Mouse (Mus musculus) heart, postnatal 0 days (tissue): Measurements from ENCODE around the gene Gm47969. TPM values are rescaled to one million over a fixed set of nuclear protein-coding genes. Genes with fewer than 3 reads are reported as not detected.

Experiments
- ATAC-seq: fragments of 200-750 bp; cut with Nextera tagmentation; 2 replicates; pipeline ENCODE4 v1.8.0; 2017; ENCODE audit warnings: low read depth, moderate number of reproducible peaks, moderate library complexity; ENCODE audit not compliant: insufficient read depth
- DNase-seq: peaks from one replicate; pipeline ENCODE4 v3.0.0-alpha.2; 2016; ENCODE audit warnings: low spot score
- H3K27ac ChIP-seq: fragments of 300-500 bp; sonication (generic); 2 replicates; pipeline ENCODE4 v1.5.1; 2014; ENCODE audit warnings: low read depth, mild to moderate bottlenecking
- H3K27me3 ChIP-seq: fragments of 300-500 bp; sonication (generic); 2 replicates; pipeline ENCODE4 v1.6.1; 2014; ENCODE audit warnings: low read length, mixed read lengths; ENCODE audit not compliant: control insufficient read depth, insufficient read depth
- H3K36me3 ChIP-seq: fragments of 300-500 bp; sonication (generic); replicated peaks from 2 replicates; pipeline ENCODE4 v1.6.1; 2014; ENCODE audit warnings: low read length, mixed read lengths; ENCODE audit not compliant: control insufficient read depth, insufficient read depth
- H3K4me1 ChIP-seq: fragments of 300-500 bp; sonication (generic); 2 replicates; pipeline ENCODE4 v1.6.1; 2014; ENCODE audit warnings: antibody characterized with exemption; ENCODE audit not compliant: control insufficient read depth, insufficient read depth
- H3K4me2 ChIP-seq: fragments of 300-500 bp; sonication (generic); 2 replicates; pipeline ENCODE4 v1.6.1; 2014; ENCODE audit warnings: low read depth, mild to moderate bottlenecking, low read length, moderate library complexity
- H3K4me3 ChIP-seq: fragments of 300-500 bp; sonication (generic); 2 replicates; pipeline ENCODE4 v1.5.1; 2014; ENCODE audit warnings: low read depth, low read length
- H3K9ac ChIP-seq: fragments of 300-500 bp; sonication (generic); replicated peaks from 2 replicates; pipeline ENCODE4 v1.6.1; 2014; ENCODE audit warnings: low read depth, low read length, mixed read lengths
- H3K9me3 ChIP-seq: fragments of 300-500 bp; sonication (generic); replicated peaks from 2 replicates; pipeline ENCODE4 v1.6.1; 2016; ENCODE audit warnings: low read length; ENCODE audit not compliant: control insufficient read depth
- CTCF ChIP-seq: IDR thresholded peaks from 2 replicates; pipeline ENCODE4 v1.5.1; 2016; ENCODE audit warnings: antibody characterized with exemption, control low read depth, low read depth
- EP300 ChIP-seq: IDR thresholded peaks from 2 replicates; pipeline ENCODE4 v1.6.1; 2016; ENCODE audit warnings: antibody characterized with exemption, low read depth
- WGBS: fragments of 180-500 bp; shearing (Covaris S2); extraction: QIAGEN DNeasy Blood & Tissue Kit; methylation state at CpG from one replicate; pipeline ENCODE4 v1.1.7; 2014; 5-methylcytosine and 5-hydroxymethylcytosine counted together
- polyA plus RNA-seq: library from polyadenylated mRNA; unstranded; fragments of >200 nt; fragmentation: Nextera tagmentation; extraction: Ambion mirVana; gene quantifications from 2 replicates; pipeline ENCODE4 v1.2.1, GENCODE M21; 2015
- total RNA-seq: library from RNA; depleted of rRNA; stranded (reverse); fragments of >200 nt; gene quantifications from 2 replicates; pipeline ENCODE4 v1.2.3, GENCODE M21; 2014; ENCODE audit warnings: low replicate concordance

Gene Gm47969
- total and polyA plus RNA-seq, 2 experiments from 2014 or later: not detected

- H3K27ac ChIP-seq: peak within 1 kb of the TSS; percentile 68
- peaks cover 8% of the 10 kb centered on the region for H3K4me1 ChIP-seq
- DNase-seq (peak; percentile 66), ATAC-seq (peak; percentile 96)
- WGBS: under 1% methylated on average over 25 of the region's 25 CpGs
- peak within 1 kb of the TSS; percentile 62 for H3K4me3 ChIP-seq
- no peaks in the 10 kb centered on the region for H3K36me3 ChIP-seq
- TF ChIP-seq EP300 (no peak), CTCF (no peak)
- no peaks in the 10 kb centered on the region for H3K9me3 ChIP-seq
- peak within 1 kb of the TSS; percentile 76 for H3K4me2 ChIP-seq
- no peaks in the 10 kb centered on the region for H3K27me3 ChIP-seq
- peak within 1 kb of the TSS; percentile 55; the same call in 1 of the 2 replicates for H3K9ac ChIP-seq
Observed at GRCm38 (mm10) chr1:83038109-83038672, 6.5 kb upstream of the Gm47969 start, which contains the start of gene Slc19a3. TSS of gene Slc19a3 (minus strand) at chr1:83038448.

- Histone ChIP-seq H3K27me3 (no peaks in the 10 kb centered on the region), H3K9ac (no peak overlapping the region), H3K4me1 (peaks cover 8% of the 10 kb centered on the region), H3K9me3 (no peaks in the 10 kb centered on the region), H3K36me3 (no peaks in the 10 kb centered on the region), H3K4me3 (no peak overlapping the region), H3K27ac (no peak overlapping the region), H3K4me2 (no peak overlapping the region)
- TF ChIP-seq EP300 (no peak), CTCF (no peak)
- no peak for DNase-seq
- ATAC-seq: no peak
- 85% methylated on average over 4 of the region's 4 CpGs for WGBS
Observed at GRCm38 (mm10) chr1:83039080-83039479, 5.7 kb upstream of the Gm47969 start.

- H3K27me3 ChIP-seq: no peaks in the 10 kb centered on the region
- H3K9ac ChIP-seq: no peak within 1 kb of the TSS
- no peak within 1 kb of the TSS for H3K4me3 ChIP-seq
- no peaks in the 10 kb centered on the region for H3K36me3 ChIP-seq
- no peak for ATAC-seq
- TF ChIP-seq CTCF (no peak), EP300 (no peak)
- no peak within 1 kb of the TSS for H3K27ac ChIP-seq
- 86% methylated on average over 2 of the region's 2 CpGs for WGBS
- DNase-seq: no peak
- H3K4me2 ChIP-seq: no peak within 1 kb of the TSS
- peaks cover 6% of the 10 kb centered on the region; the same call in 1 of the 2 replicates for H3K4me1 ChIP-seq
- no peaks in the 10 kb centered on the region for H3K9me3 ChIP-seq
Observed at GRCm38 (mm10) chr1:83042380-83042779, 2.4 kb upstream of the Gm47969 start, which contains the start of gene Krtap28-10. TSS of gene Krtap28-10 (minus strand) at chr1:83042480.

GRCm38 (mm10) chr1:83058481-83058880 is 13.7 kb downstream of the Gm47969 start:
- no peaks in the 10 kb centered on the region for H3K36me3 ChIP-seq
- TF ChIP-seq EP300 (no peak), CTCF (no peak)

GRCm38 (mm10) chr1:83059278-83059677 is 14.5 kb downstream of the Gm47969 start, which contains the start of gene A030005K14Rik:
TSS of gene A030005K14Rik (minus strand) at chr1:83059378.
- Histone ChIP-seq H3K4me3 (no peak within 1 kb of the TSS), H3K9me3 (no peaks in the 10 kb centered on the region), H3K36me3 (no peaks in the 10 kb centered on the region), H3K4me2 (no peak within 1 kb of the TSS), H3K27me3 (no peaks in the 10 kb centered on the region), H3K9ac (no peak within 1 kb of the TSS), H3K4me1 (peaks cover 15% of the 10 kb centered on the region), H3K27ac (no peak within 1 kb of the TSS)
- DNase-seq (peak; percentile 29), ATAC-seq (no peak)
- TF ChIP-seq CTCF (no peak), EP300 (no peak)
- WGBS: 40% methylated on average over 9 of the region's 9 CpGs

More at GRCm38 (mm10) chr1:83058481-83058880, 13.7 kb downstream of the Gm47969 start:
- ATAC-seq (no peak), DNase-seq (no peak)
- Histone ChIP-seq H3K4me2 (no peak overlapping the region), H3K9ac (no peak overlapping the region), H3K4me1 (peaks cover 15% of the 10 kb centered on the region), H3K27ac (no peak overlapping the region), H3K4me3 (no peak overlapping the region), H3K27me3 (no peaks in the 10 kb centered on the region), H3K9me3 (no peaks in the 10 kb centered on the region)
- 59% methylated on average over 1 of the region's 1 CpGs for WGBS

GRCm38 (mm10) chr1:83060643-83061042 is 15.9 kb downstream of the Gm47969 start, which contains the start of gene Krtap28-13:
TSS of gene Krtap28-13 (plus strand) at chr1:83060930.
- peak; percentile 29 for DNase-seq
- Histone ChIP-seq H3K4me1 (peaks cover 15% of the 10 kb centered on the region), H3K9ac (no peak within 1 kb of the TSS), H3K27me3 (no peaks in the 10 kb centered on the region), H3K4me2 (no peak within 1 kb of the TSS), H3K27ac (no peak within 1 kb of the TSS), H3K4me3 (no peak within 1 kb of the TSS), H3K36me3 (no peaks in the 10 kb centered on the region), H3K9me3 (no peaks in the 10 kb centered on the region)
- no peak for TF ChIP-seq CTCF
- no peak for TF ChIP-seq EP300
- WGBS: 76% methylated on average over 4 of the region's 4 CpGs
- ATAC-seq: peak; percentile 67
